Mouse (Mus musculus) spleen, postnatal 14 days (tissue): ENCODE measurements around the gene Tspan17.

Experiments used
- DNase-seq, 2 experiments: peaks; one replicate each; pipeline ENCODE4 v3.0.0; 2021 to 2022; ENCODE audit warnings: low spot score in 2 of 2

The Tspan17 gene

GRCm38 (mm10) chr13:54805134-54805838 lies 16.1 kb downstream of the Tspan17 start:
- no peak for DNase-seq

GRCm38 (mm10) chr13:54806434-54806976 lies 17.3 kb downstream of the Tspan17 start:
- DNase-seq, result no peak

- DNase-seq, result no peak
Measured at GRCm38 (mm10) chr13:54808067-54808466, 18.9 kb downstream of the Tspan17 start.

- no peak for DNase-seq
Measured at GRCm38 (mm10) chr13:54811476-54811875, 22.3 kb downstream of the Tspan17 start.

- DNase-seq, result no peak
Measured at GRCm38 (mm10) chr13:54813381-54813780, 24.2 kb downstream of the Tspan17 start.

- no peak for DNase-seq
Measured at GRCm38 (mm10) chr13:54818399-54819254, 29.4 kb downstream of the Tspan17 start.

GRCm38 (mm10) chr13:54821106-54821505 lies 31.9 kb downstream of the Tspan17 start:
- no peak for DNase-seq

- no peak for DNase-seq
Measured at GRCm38 (mm10) chr13:54821931-54822330, 32.8 kb downstream of the Tspan17 start.

GRCm38 (mm10) chr13:54824111-54824931 lies 35.1 kb downstream of the Tspan17 start:
- no peak for DNase-seq

- DNase-seq, result no peak
Measured at GRCm38 (mm10) chr13:54827992-54828391, 38.8 kb downstream of the Tspan17 start.

GRCm38 (mm10) chr13:54828508-54828907 lies 39.3 kb downstream of the Tspan17 start:
- DNase-seq, result no peak

GRCm38 (mm10) chr13:54829450-54829849 lies 40.3 kb downstream of the Tspan17 start:
- DNase-seq, result no peak

- no peak for DNase-seq
Measured at GRCm38 (mm10) chr13:54836351-54837030, 47.3 kb downstream of the Tspan17 start.

GRCm38 (mm10) chr13:54837061-54837460 lies 47.9 kb downstream of the Tspan17 start:
- no peak for DNase-seq

- no peak for DNase-seq
Measured at GRCm38 (mm10) chr13:54837471-54837889, 48.3 kb downstream of the Tspan17 start.

- DNase-seq, result no peak
Measured at GRCm38 (mm10) chr13:54838540-54838939, 49.4 kb downstream of the Tspan17 start.

- no peak for DNase-seq
Measured at GRCm38 (mm10) chr13:54839211-54839610, 50.0 kb downstream of the Tspan17 start.

GRCm38 (mm10) chr13:54844579-54844978 lies 55.4 kb downstream of the Tspan17 start:
- no peak for DNase-seq
